Mouse (Mus musculus) hindbrain, postnatal 0 days (tissue): ENCODE measurements around the gene Lingo1. TPM values are rescaled to one million over a fixed set of nuclear protein-coding genes. Genes with fewer than 3 reads are reported as not detected.
A peak's percentile ranks its signal among the peaks of the same experiment; 100 is the strongest.

Experiments
- ATAC-seq: fragments of 200-750 bp; cut with Nextera tagmentation; 2 replicates; pipeline ENCODE4 v1.8.0; 2017; ENCODE audit warnings: mild to moderate bottlenecking, moderate TSS enrichment, moderate library complexity
- DNase-seq: peaks from one replicate; pipeline ENCODE4 v3.0.0-alpha.2; 2015; ENCODE audit warnings: low spot score
- H3K27ac ChIP-seq: fragments of 300-500 bp; sonication (generic); 2 replicates; pipeline ENCODE4 v1.5.1; 2014; ENCODE audit warnings: mild to moderate bottlenecking
- H3K27me3 ChIP-seq: fragments of 300-500 bp; sonication (generic); 2 replicates; pipeline ENCODE4 v1.6.1; 2014; ENCODE audit warnings: low read length, mixed read lengths; ENCODE audit not compliant: insufficient read depth
- H3K36me3 ChIP-seq: fragments of 300-500 bp; sonication (generic); 2 replicates; pipeline ENCODE4 v1.6.1; 2014; ENCODE audit warnings: low read length, mixed read lengths; ENCODE audit not compliant: insufficient read depth
- H3K4me1 ChIP-seq: fragments of 300-500 bp; sonication (generic); 2 replicates; pipeline ENCODE4 v1.6.1; 2014; ENCODE audit warnings: antibody characterized with exemption, low read length, mixed read lengths; ENCODE audit not compliant: insufficient read depth
- H3K4me2 ChIP-seq: fragments of 300-500 bp; sonication (generic); 2 replicates; pipeline ENCODE4 v1.6.1; 2014; ENCODE audit warnings: low read depth, mild to moderate bottlenecking, low read length, moderate library complexity, mixed read lengths
- H3K4me3 ChIP-seq: fragments of 300-500 bp; sonication (generic); 2 replicates; pipeline ENCODE4 v1.5.1; 2014; ENCODE audit warnings: low read length
- H3K9ac ChIP-seq: fragments of 300-500 bp; sonication (generic); replicated peaks from 2 replicates; pipeline ENCODE4 v1.6.1; 2014; ENCODE audit warnings: mild to moderate bottlenecking, low read length, moderate library complexity, mixed read lengths
- H3K9me3 ChIP-seq: fragments of 300-500 bp; sonication (generic); 2 replicates; pipeline ENCODE4 v1.6.1; 2016; ENCODE audit warnings: low read length, mixed read lengths
- CTCF ChIP-seq: IDR thresholded peaks from 2 replicates; pipeline ENCODE4 v1.5.1; 2016; ENCODE audit warnings: antibody characterized with exemption, control low read depth, low read depth
- WGBS: fragments of 180-500 bp; shearing (Covaris S2); extraction: QIAGEN DNeasy Blood & Tissue Kit; methylation state at CpG from one replicate; pipeline ENCODE4 v1.1.7; 2014; 5-methylcytosine and 5-hydroxymethylcytosine counted together
- polyA plus RNA-seq: library from polyadenylated mRNA; unstranded; fragments of >200 nt; fragmentation: Nextera tagmentation; extraction: Ambion mirVana; gene quantifications from 2 replicates; pipeline ENCODE4 v1.2.1, GENCODE M21; 2015
- total RNA-seq: library from RNA; depleted of rRNA; stranded (reverse); fragments of >200 nt; gene quantifications from 2 replicates; pipeline ENCODE4 v1.2.3, GENCODE M21; 2014

Lingo1 gene
- total and polyA plus RNA-seq, 2 experiments from 2014 or later = 88.6 to 181 TPM

- DNase-seq (no peak), ATAC-seq (no peak)
- peaks cover 19% of the 10 kb centered on the region for H3K36me3 ChIP-seq
- no peak overlapping the region for H3K9ac ChIP-seq
- H3K27me3 ChIP-seq = no peaks in the 10 kb centered on the region
- H3K4me2 ChIP-seq = no peak overlapping the region
- H3K27ac ChIP-seq = no peak overlapping the region
- H3K9me3 ChIP-seq = no peaks in the 10 kb centered on the region
- TF ChIP-seq CTCF = peak; percentile 48
- H3K4me3 ChIP-seq = no peak overlapping the region
- 33% methylated on average over 42 of the region's 42 CpGs for WGBS
- no peaks in the 10 kb centered on the region for H3K4me1 ChIP-seq
Observed at GRCm38 (mm10) chr9:56620512-56621371, 175.5 kb downstream of the Lingo1 start.

- Histone ChIP-seq H3K9me3 (no peaks in the 10 kb centered on the region), H3K4me3 (no peak overlapping the region), H3K4me1 (no peaks in the 10 kb centered on the region), H3K27ac (no peak overlapping the region), H3K27me3 (no peaks in the 10 kb centered on the region), H3K36me3 (peaks cover 19% of the 10 kb centered on the region), H3K4me2 (no peak overlapping the region), H3K9ac (no peak overlapping the region)
- TF ChIP-seq CTCF = no peak
- DNase-seq (no peak), ATAC-seq (no peak)
- WGBS = 84% methylated on average over 23 of the region's 23 CpGs
Observed at GRCm38 (mm10) chr9:56619715-56620114, 176.6 kb downstream of the Lingo1 start.

GRCm38 (mm10) chr9:56618660-56619059, 177.6 kb downstream of the Lingo1 start:
- WGBS = 86% methylated on average over 4 of the region's 4 CpGs
- no peak overlapping the region for H3K4me2 ChIP-seq

GRCm38 (mm10) chr9:56616061-56616460, 180.2 kb downstream of the Lingo1 start:
- WGBS = 78% methylated on average over 3 of the region's 3 CpGs
- Histone ChIP-seq H3K27ac (no peak overlapping the region), H3K4me1 (no peaks in the 10 kb centered on the region)

More at GRCm38 (mm10) chr9:56618660-56619059, 177.6 kb downstream of the Lingo1 start:
- no peak for TF ChIP-seq CTCF
- DNase-seq (no peak), ATAC-seq (no peak)
- Histone ChIP-seq H3K27ac (no peak overlapping the region), H3K9me3 (no peaks in the 10 kb centered on the region), H3K36me3 (peaks cover 19% of the 10 kb centered on the region), H3K4me3 (no peak overlapping the region), H3K9ac (no peak overlapping the region), H3K27me3 (no peaks in the 10 kb centered on the region), H3K4me1 (no peaks in the 10 kb centered on the region)

GRCm38 (mm10) chr9:56612798-56613183, 183.5 kb downstream of the Lingo1 start:
- no peak overlapping the region for H3K27ac ChIP-seq
- no peak overlapping the region for H3K4me3 ChIP-seq
- peaks cover 5% of the 10 kb centered on the region; the same call in 1 of the 2 replicates for H3K4me1 ChIP-seq
- H3K36me3 ChIP-seq = 0 out of 2 replicates have a peak, but pooled peaks cover 7% of the 10 kb centered on the region
- no peak overlapping the region for H3K9ac ChIP-seq
- TF ChIP-seq CTCF = no peak
- H3K27me3 ChIP-seq = no peaks in the 10 kb centered on the region
- no peak overlapping the region for H3K4me2 ChIP-seq
- 66% methylated on average over 12 of the region's 12 CpGs for WGBS
- no peak for DNase-seq
- H3K9me3 ChIP-seq = no peaks in the 10 kb centered on the region
- ATAC-seq = no peak

More at GRCm38 (mm10) chr9:56616061-56616460, 180.2 kb downstream of the Lingo1 start:
- H3K9ac ChIP-seq = no peak overlapping the region
- no peak overlapping the region for H3K4me2 ChIP-seq
- no peak for TF ChIP-seq CTCF
- no peak overlapping the region for H3K4me3 ChIP-seq
- DNase-seq (no peak), ATAC-seq (no peak)
- peaks cover 19% of the 10 kb centered on the region for H3K36me3 ChIP-seq
- no peaks in the 10 kb centered on the region for H3K27me3 ChIP-seq
- H3K9me3 ChIP-seq = no peaks in the 10 kb centered on the region

- H3K27ac ChIP-seq = no peak overlapping the region; the same call in 1 of the 2 replicates
- no peaks in the 10 kb centered on the region for H3K27me3 ChIP-seq
- ATAC-seq = no peak
- 0 out of 2 replicates have a peak, but pooled peaks cover 2% of the 10 kb centered on the region for H3K36me3 ChIP-seq
- DNase-seq = no peak
- WGBS = 84% methylated on average over 8 of the region's 8 CpGs
- no peak overlapping the region for H3K4me3 ChIP-seq
- peaks cover 5% of the 10 kb centered on the region; the same call in 1 of the 2 replicates for H3K4me1 ChIP-seq
- no peak overlapping the region for H3K4me2 ChIP-seq
- no peak for TF ChIP-seq CTCF
- H3K9ac ChIP-seq = no peak overlapping the region
- no peaks in the 10 kb centered on the region for H3K9me3 ChIP-seq
Observed at GRCm38 (mm10) chr9:56611912-56612797, 184.1 kb downstream of the Lingo1 start.
